Mouse (Mus musculus) E14TG2a.4 (cell line): ENCODE data around the gene Pcsk5.

Experiments used
- CTCF ChIP-seq: conservative IDR thresholded peaks from 2 replicates; pipeline ENCODE4 v1.5.1; 2014; ENCODE audit warnings: low read length
- NANOG ChIP-seq: IDR thresholded peaks from 2 replicates; pipeline ENCODE4 v1.6.1; 2014; ENCODE audit warnings: borderline replicate concordance, low read length, mixed read lengths
- POU5F1 ChIP-seq: IDR thresholded peaks from 2 replicates; pipeline ENCODE4 v1.6.1; 2014; ENCODE audit warnings: low read length, borderline replicate concordance

- TF ChIP-seq CTCF (no peak), POU5F1 (no peak), NANOG (no peak)
Observed at GRCm38 (mm10) chr19:17793457-17793856, 44.0 kb downstream of the Pcsk5 start.
